Mouse (Mus musculus) ES-E14 (cell line): Measurements from ENCODE around the gene Erc2. TPM values are rescaled to one million over a fixed set of nuclear protein-coding genes. Genes with fewer than 3 reads are reported as not detected.

ENCODE experiments used
- DNase-seq: peaks from one replicate; pipeline ENCODE4 v3.0.0-alpha.2; 2013; ENCODE audit warnings: low read depth, low spot score
- H3K27ac ChIP-seq: 2 replicates; pipeline ENCODE4 v1.5.1; 2012; ENCODE audit warnings: low read depth, mild to moderate bottlenecking, low read length, moderate library complexity, mixed read lengths; ENCODE audit not compliant: poor library complexity, insufficient read depth, severe bottlenecking
- H3K36me3 ChIP-seq: 2 replicates; pipeline ENCODE4 v1.6.1; 2012; ENCODE audit warnings: mild to moderate bottlenecking, low read length, moderate library complexity, mixed read lengths; ENCODE audit not compliant: control insufficient read depth, poor library complexity, insufficient read depth, severe bottlenecking
- H3K4me1 ChIP-seq, 2 experiments: fragments of 150-350 bp in 1 of 2; sonication (generic) in 1 of 2; 2 replicates each; pipeline ENCODE4 v1.6.1; 2012; ENCODE audit warnings: low read length in 2 of 2, mild to moderate bottlenecking in 1 of 2, mixed read lengths in 1 of 2; ENCODE audit not compliant: control insufficient read depth in 2 of 2, insufficient read depth in 2 of 2, poor library complexity in 1 of 2
- H3K4me3 ChIP-seq, 2 experiments: fragments of 150-350 bp in 1 of 2; sonication (generic) in 1 of 2; 2 replicates each; pipeline ENCODE4 v1.5.1; 2012; ENCODE audit warnings: low read length in 2 of 2, low read depth in 1 of 2, mild to moderate bottlenecking in 1 of 2, mixed read lengths in 1 of 2; ENCODE audit not compliant: insufficient read depth in 1 of 2, poor library complexity in 1 of 2, severe bottlenecking in 1 of 2
- H3K9ac ChIP-seq: 2 replicates; pipeline ENCODE4 v1.6.1; 2012; ENCODE audit warnings: low read depth, mild to moderate bottlenecking, low read length, mixed read lengths; ENCODE audit not compliant: poor library complexity, insufficient read depth, severe bottlenecking
- H3K9me3 ChIP-seq: fragments of 150-350 bp; sonication (generic); 2 replicates; pipeline ENCODE4 v1.6.1; 2012; ENCODE audit warnings: low read depth, mild to moderate bottlenecking, low read length; ENCODE audit not compliant: control insufficient read depth, insufficient read depth
- CHD2 ChIP-seq: IDR thresholded peaks from 2 replicates; pipeline ENCODE4 v1.6.1; 2014; ENCODE audit warnings: mild to moderate bottlenecking, low read depth, low read length, inconsistent platforms
- HCFC1 ChIP-seq: IDR thresholded peaks from 2 replicates; pipeline ENCODE4 v1.6.1; 2012; ENCODE audit warnings: low read length, inconsistent platforms, borderline replicate concordance; ENCODE audit not compliant: insufficient read depth
- MAFK ChIP-seq: IDR thresholded peaks from 2 replicates; pipeline ENCODE4 v1.6.1; 2014; ENCODE audit warnings: mild to moderate bottlenecking, low read depth, low read length, inconsistent platforms; ENCODE audit not compliant: insufficient read depth
- ZC3H11A ChIP-seq: IDR thresholded peaks from 2 replicates; pipeline ENCODE4 v1.6.1; 2012; ENCODE audit warnings: low read depth, mild to moderate bottlenecking, inconsistent platforms, low read length, borderline replicate concordance
- ZNF384 ChIP-seq: IDR thresholded peaks from 2 replicates; pipeline ENCODE4 v1.6.1; 2012; ENCODE audit warnings: low read depth, low read length, inconsistent platforms
- in situ Hi-C, 2 experiments: fragments of 600-800 bp; cut with MboI; formaldehyde crosslinking; loops; one replicate each; pipeline ENCODE4 v1.15.1; 2025; ENCODE audit warnings: low sequenced_read_pairs in 2 of 2, inconsistent platforms in 1 of 2; ENCODE audit not compliant: unreplicated experiment in 2 of 2
- total RNA-seq: library from RNA; depleted of rRNA; stranded (reverse); fragments of 300-350 nt; gene quantifications from 2 replicates; pipeline ENCODE4 v1.2.3, GENCODE M21; 2012

The Erc2 gene
- total RNA-seq, 1 experiment = 9.1 TPM

DNA sequence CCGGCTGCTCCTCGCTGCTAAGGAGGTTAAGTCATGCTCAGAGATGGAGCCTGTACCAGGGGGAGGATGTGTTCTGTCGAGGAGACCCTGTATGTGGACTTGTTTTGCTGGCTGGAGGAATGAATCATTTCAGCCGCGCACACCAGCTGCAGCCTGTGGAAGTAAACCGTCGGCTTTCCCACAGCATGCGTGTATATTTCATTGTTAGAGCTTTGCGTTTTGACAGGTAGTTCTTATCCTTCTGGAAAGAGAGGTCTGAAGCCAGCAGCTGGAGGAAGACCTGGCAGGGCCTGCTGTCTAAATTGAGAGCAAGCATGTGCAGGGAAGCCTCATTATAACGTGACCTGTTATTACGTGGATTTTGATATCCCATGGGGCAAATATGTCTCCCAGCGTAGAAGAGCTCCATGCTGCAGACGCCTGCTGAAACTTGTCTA lies 788.6 kb downstream of the Erc2 start:
- Histone ChIP-seq H3K36me3 (no peaks in the 10 kb centered on the region), H3K4me3 (no peak overlapping the region), H3K9me3 (no peaks in the 10 kb centered on the region), H3K9ac (no peak overlapping the region), H3K4me1 (no peaks in the 10 kb centered on the region), H3K27ac (no peak overlapping the region)
- no peak for DNase-seq
- TF ChIP-seq MAFK (no peak), ZNF384 (no peak), ZC3H11A (no peak), HCFC1 (no peak), CHD2 (no peak)
- in situ Hi-C loops = no loop called here

GRCm38 (mm10) chr14:28412252-28412995 lies 790.2 kb downstream of the Erc2 start:
- H3K4me1 ChIP-seq = no peaks in the 10 kb centered on the region
- in situ Hi-C loops = no loop called here
- no peak for DNase-seq
- TF ChIP-seq MAFK (no peak), ZC3H11A (no peak), CHD2 (no peak), HCFC1 (no peak), ZNF384 (no peak)
- H3K4me3 ChIP-seq = no peak overlapping the region
- no peaks in the 10 kb centered on the region for H3K36me3 ChIP-seq
- no peak overlapping the region for H3K9ac ChIP-seq
- H3K9me3 ChIP-seq = no peaks in the 10 kb centered on the region
- no peak overlapping the region for H3K27ac ChIP-seq

- no peak overlapping the region for H3K27ac ChIP-seq
- DNase-seq = no peak
- no peak for TF ChIP-seq CHD2
- TF ChIP-seq MAFK = no peak
- no peak for TF ChIP-seq ZNF384
- TF ChIP-seq ZC3H11A = no peak
- TF ChIP-seq HCFC1 = no peak
- in situ Hi-C loops = no loop called here
- no peaks in the 10 kb centered on the region for H3K4me1 ChIP-seq
- no peaks in the 10 kb centered on the region for H3K36me3 ChIP-seq
- no peak overlapping the region for H3K9ac ChIP-seq
- H3K4me3 ChIP-seq = no peak overlapping the region
- no peaks in the 10 kb centered on the region for H3K9me3 ChIP-seq
These were observed 791.3 kb downstream of the Erc2 start for GRCm38 (mm10) chr14:28413516-28413915.

- Histone ChIP-seq H3K4me3 (no peak overlapping the region), H3K9me3 (no peaks in the 10 kb centered on the region), H3K4me1 (no peaks in the 10 kb centered on the region), H3K27ac (no peak overlapping the region), H3K9ac (no peak overlapping the region), H3K36me3 (no peaks in the 10 kb centered on the region)
- DNase-seq = no peak
- in situ Hi-C loops = no loop called here
- TF ChIP-seq HCFC1 = no peak
- no peak for TF ChIP-seq ZNF384
- no peak for TF ChIP-seq ZC3H11A
- no peak for TF ChIP-seq CHD2
These were observed 794.8 kb downstream of the Erc2 start for GRCm38 (mm10) chr14:28417019-28417418.
